Mouse (Mus musculus) kidney, adult 2 months (tissue): ENCODE measurements around the gene Gchfr.

Experiments used
- CTCF ChIP-seq: fragments of 200-500 bp; conservative IDR thresholded peaks from 2 replicates; pipeline ENCODE4 v1.5.1; 2011; ENCODE audit warnings: low read depth, mild to moderate bottlenecking, control low read depth, low read length, moderate library complexity, mixed read lengths; ENCODE audit not compliant: insufficient read depth, insufficient read length
- POLR2A ChIP-seq: fragments of 200-500 bp; IDR thresholded peaks from one replicate; pipeline ENCODE4 v1.6.1; 2011; ENCODE audit warnings: low read depth, low read length, control low read depth

- TF ChIP-seq POLR2A (no peak), CTCF (no peak)
These were observed 12.2 kb upstream of the Gchfr start for GRCm38 (mm10) chr2:119155388-119155787.
